Mouse (Mus musculus) pancreas, adult 10 weeks (tissue): ENCODE measurements around the gene Orm2. TPM values are rescaled to one million over a fixed set of nuclear protein-coding genes. Genes with fewer than 3 reads are reported as not detected.

ENCODE experiments used
- polyA plus RNA-seq: library from polyadenylated mRNA; stranded (reverse); fragments of 350-450 nt; fragmentation: Illumina TruSeq; extraction: RNeasy Lipid Tissue Mini Kit (QIAGEN cat#74804); gene quantifications from one replicate; pipeline ENCODE4 v1.2.3, GENCODE M21; 2015; ENCODE audit warnings: low read depth, low replicate concordance; ENCODE audit not compliant: insufficient read depth

Gene Orm2
- not detected for polyA plus RNA-seq

GRCm38 (mm10) chr4:63362150-63362549 is at the start of gene Orm2:
Gene Orm2, plus strand, starts transcription at chr4:63362449.

DNA sequence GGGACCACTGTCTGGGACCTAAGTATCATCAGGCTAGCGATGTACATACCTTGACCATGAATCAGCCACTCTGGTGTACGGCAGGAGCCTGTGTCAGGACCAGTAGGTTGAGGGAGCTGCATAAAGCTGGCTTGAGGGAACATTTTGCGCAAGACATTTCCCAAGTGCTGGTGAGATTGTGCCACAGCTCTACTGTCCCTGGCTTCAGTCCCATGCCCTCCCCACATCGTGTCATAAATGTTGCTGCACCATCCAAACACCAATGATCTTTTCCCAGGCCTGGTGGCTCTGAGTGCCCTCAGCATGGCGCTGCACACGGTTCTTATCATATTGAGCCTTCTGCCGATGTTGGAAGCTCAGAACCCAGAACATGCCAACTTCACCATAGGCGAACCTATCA is 18.0 kb upstream of the Orm2 start, which contains the start of gene Orm1:
TSS of gene Orm1 (plus strand) at position 266 of the 400 bp plus-strand sequence.

DNA sequence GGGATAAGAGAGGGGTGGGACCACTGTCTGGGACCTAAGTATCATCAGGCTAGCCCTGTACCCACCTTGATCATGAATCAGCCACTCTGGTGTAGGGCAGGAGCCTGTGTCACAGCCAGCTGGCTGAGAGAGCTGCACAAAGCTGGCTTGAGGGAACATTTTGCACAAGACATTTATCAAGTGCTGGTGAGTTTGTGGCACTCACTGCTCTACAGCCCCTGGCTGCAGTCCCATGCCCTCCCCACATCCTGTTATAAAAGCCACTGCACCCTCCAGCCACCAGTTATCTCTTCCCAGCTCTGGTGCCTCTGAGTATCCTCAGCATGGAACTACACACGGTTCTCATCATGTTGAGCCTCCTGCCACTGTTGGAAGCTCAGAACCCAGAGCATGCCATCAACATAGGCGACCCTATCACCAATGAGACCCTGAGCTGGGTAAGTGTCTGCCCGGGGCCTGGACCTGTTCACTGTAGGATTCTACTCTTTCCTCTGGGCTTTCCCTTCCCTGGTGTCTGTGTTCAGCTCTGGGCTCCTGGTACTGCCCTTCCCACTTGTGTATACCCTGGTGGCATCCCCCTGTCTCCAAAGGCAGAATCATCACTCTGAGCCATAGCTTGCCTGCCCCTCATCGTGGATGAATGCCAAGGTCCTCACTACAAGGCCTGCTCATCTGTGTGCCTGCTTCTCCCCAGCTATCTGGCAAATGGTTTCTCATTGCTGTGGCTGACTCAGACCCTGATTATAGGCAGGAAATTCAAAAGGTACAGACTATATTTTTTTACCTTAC is 6.2 kb upstream of the Orm2 start, which contains the start of gene Orm3:
TSS of gene Orm3 (plus strand) at position 286 of the 789 bp plus-strand sequence.

DNA sequence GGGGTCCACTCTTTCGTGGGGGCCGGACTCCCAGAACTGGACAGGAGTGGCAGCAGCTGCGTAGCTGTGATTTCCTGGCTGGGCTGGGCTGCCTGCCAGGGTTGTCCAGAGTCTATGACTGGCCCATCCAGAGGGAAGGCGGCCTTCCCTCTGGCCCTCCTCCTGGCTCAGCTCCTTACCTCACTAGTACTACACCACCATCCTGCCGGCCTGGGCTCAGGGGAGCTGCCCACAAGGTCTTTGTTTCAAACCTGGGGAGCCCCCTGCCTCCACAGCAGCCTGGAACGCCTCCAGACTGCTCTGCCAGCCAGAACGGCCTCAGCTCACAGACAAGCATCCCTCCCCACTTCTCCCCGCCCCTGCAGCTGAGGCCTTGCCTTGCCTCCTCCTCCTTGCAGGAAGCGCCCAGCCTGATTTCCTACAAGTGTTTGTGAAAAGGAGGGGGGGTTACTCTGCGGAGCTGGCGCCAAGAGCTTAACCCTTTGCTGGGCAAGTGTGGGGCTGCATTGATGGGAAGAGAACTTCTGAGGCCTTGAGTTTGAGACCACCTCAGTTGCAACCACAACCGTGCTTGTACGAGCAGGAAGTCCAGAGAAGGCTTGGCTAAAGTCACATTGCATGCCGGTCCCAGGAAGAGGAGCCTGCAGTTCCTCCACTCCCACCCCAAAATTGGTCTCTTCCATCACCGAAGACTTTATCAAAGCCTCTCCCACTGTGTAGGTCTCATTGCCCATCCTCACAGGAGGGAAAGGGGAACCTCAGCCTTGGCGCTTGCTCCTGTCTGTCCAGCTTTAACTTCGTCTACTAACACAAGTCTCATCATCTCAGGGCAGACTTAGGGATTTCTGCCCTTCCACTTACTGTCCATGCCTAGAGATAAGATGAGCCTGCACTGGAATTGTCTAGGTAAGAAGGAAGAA is 41.1 kb downstream of the Orm2 start, which contains the start of gene Akna:
TSS of gene Akna (minus strand) at position 315 of the 920 bp plus-strand sequence.

Other genes with a start within 250 kb of the Orm2 start
- 16.4 TPM for gene Ambp, start 207.7 kb upstream of the Orm2 start, polyA plus RNA-seq
- gene Kif12, start 190.3 kb upstream of the Orm2 start, polyA plus RNA-seq, result 21.7 TPM
- 3.1 TPM for gene Col27a1, start 148.4 kb upstream of the Orm2 start, polyA plus RNA-seq
- 1.6 TPM for gene Orm1, start 17.9 kb upstream of the Orm2 start, polyA plus RNA-seq
- not detected for gene Orm3, start 6.3 kb upstream of the Orm2 start, polyA plus RNA-seq
- gene Akna, start 40.9 kb downstream of the Orm2 start, polyA plus RNA-seq, result 1.4 TPM
- gene Whrn, start 133.5 kb downstream of the Orm2 start, polyA plus RNA-seq, result 8.1 TPM
- 34.0 TPM for gene Atp6v1g1, start 182.3 kb downstream of the Orm2 start, polyA plus RNA-seq
- gene Tmem268, start 196.3 kb downstream of the Orm2 start, polyA plus RNA-seq, result 3.7 TPM
- not detected for gene Gm11213, start 242.8 kb downstream of the Orm2 start, polyA plus RNA-seq